Comparison of ENCODE assay signal across 8 mouse cellular contexts in the genomic region with DNA sequence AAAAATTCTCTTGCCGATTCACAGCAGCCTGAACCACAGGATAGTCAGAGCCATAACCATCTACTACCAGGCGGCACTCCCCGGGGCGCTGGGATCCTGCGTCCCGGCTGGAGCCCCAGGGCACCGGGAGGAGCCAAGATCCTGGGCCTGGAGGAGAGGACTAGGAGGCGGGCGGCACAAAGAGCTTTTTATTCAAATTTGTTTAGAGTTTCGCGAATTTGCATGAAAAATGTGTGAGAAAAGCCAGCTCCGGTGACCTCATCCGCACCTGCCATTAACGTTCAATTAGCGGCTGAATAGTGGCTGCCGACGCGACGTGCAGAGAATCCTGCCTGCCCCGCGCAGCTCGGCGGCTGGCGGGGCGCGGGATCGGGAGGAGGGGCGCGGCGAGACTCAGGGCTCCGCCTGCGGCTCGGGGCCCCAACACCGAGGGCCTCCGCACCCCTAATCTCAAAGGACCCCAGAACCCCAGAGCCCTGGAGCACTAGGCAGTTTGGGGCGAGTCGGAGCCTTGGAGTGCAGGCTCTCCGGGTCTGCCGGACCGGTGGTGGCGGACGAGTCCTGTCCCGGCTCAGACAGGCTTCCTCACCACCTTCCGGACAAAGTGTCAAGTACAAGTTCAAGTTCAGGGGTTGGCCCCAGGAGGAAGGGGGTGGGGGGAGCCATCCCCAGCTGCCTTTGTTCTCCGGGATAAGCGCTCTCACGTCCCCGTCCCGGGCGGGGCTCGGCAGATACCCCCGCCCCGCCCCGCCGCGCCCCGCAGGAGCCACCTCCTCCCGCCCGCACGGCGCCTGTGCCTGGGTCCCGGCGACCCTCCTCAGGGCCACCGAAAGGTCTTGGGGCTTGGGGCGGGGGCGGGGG.
DNase-seq lines count a peak whose midpoint lies in the region; ATAC-seq and TF ChIP-seq lines count a peak whose summit lies in the region.

No protein-coding gene starts in this region.

- DNase-seq in left cerebral cortex, adult 2 months (ENCODE audit: extremely low spot score in 1 of 2, low spot score in 2 of 2) = peak; percentile 59 to 75
- DNase-seq in left cerebral cortex, adult 9 months (ENCODE audit: low spot score in 2 of 2) = no peak
- no peak for DNase-seq in urinary bladder, adult 2 months (ENCODE audit: low spot score)
- no peak for DNase-seq in frontal cortex, postnatal 36 days (ENCODE audit: low spot score in 2 of 2)

- under 1% methylated on average over 60 of the region's 66 CpGs for WGBS in forebrain, embryonic 16.5 days
- WGBS in kidney, embryonic 15.5 days = 2% methylated on average over 60 of the region's 66 CpGs
- WGBS in midbrain, embryonic 12.5 days = under 1% methylated on average over 63 of the region's 66 CpGs

- no peaks in the 10 kb centered on the region for H3K4me1 ChIP-seq in brown adipose tissue, adult 24 weeks (ENCODE audit: control insufficient read depth, insufficient read depth, insufficient read length, low read length)
- peaks cover 81% of the 10 kb centered on the region for H3K4me1 ChIP-seq in forebrain, embryonic 16.5 days (replicated peaks; ENCODE audit: control insufficient read depth, insufficient read depth, low read length)
- peaks cover 15% of the 10 kb centered on the region for H3K4me1 ChIP-seq in kidney, embryonic 15.5 days
- H3K4me1 ChIP-seq in midbrain, embryonic 12.5 days = peaks cover 88% of the 10 kb centered on the region

- peak overlapping the region; percentile 84 for H3K4me2 ChIP-seq in forebrain, embryonic 16.5 days (ENCODE audit: low read length)
- peak overlapping the region; percentile 61 for H3K4me2 ChIP-seq in kidney, embryonic 15.5 days
- H3K4me2 ChIP-seq in midbrain, embryonic 12.5 days (replicated peaks) = peak overlapping the region; percentile 74

- no peak for TF ChIP-seq CTCF in left cerebral cortex, adult 2 months (IDR thresholded peaks at IDR 0.05)

- intact Hi-C loops in left cerebral cortex, adult 2 months (cut with DNase I) = no loop called here

- ATAC-seq in forebrain, embryonic 16.5 days = peak; percentile 68
- ATAC-seq in kidney, embryonic 15.5 days (replicated peaks; ENCODE audit: low FRiP score) = peak; percentile 33; the same call in 1 of the 2 replicates
- peak; percentile 69 for ATAC-seq in midbrain, embryonic 12.5 days (ENCODE audit: low FRiP score, low read depth)

- no peaks in the 10 kb centered on the region for H3K27me3 ChIP-seq in forebrain, embryonic 16.5 days (replicated peaks; ENCODE audit: control insufficient read depth, insufficient read depth, low read length)
- H3K27me3 ChIP-seq in kidney, embryonic 15.5 days = peaks cover 99% of the 10 kb centered on the region
- peaks cover 86% of the 10 kb centered on the region for H3K27me3 ChIP-seq in midbrain, embryonic 12.5 days

- peak overlapping the region; percentile 97 for H3K9ac ChIP-seq in forebrain, embryonic 16.5 days (replicated peaks; ENCODE audit: low read depth, low read length)
- no peak overlapping the region for H3K9ac ChIP-seq in kidney, embryonic 15.5 days
- peak overlapping the region; percentile 72 for H3K9ac ChIP-seq in midbrain, embryonic 12.5 days (replicated peaks)

- 0 out of 2 replicates have a peak, but pooled peaks cover 3% of the 10 kb centered on the region for H3K36me3 ChIP-seq in forebrain, embryonic 16.5 days (ENCODE audit: control insufficient read depth, insufficient read depth)
- H3K36me3 ChIP-seq in kidney, embryonic 15.5 days = no peaks in the 10 kb centered on the region
- peaks cover 14% of the 10 kb centered on the region; the same call in 1 of the 2 replicates for H3K36me3 ChIP-seq in midbrain, embryonic 12.5 days

- H3K9me3 ChIP-seq in forebrain, embryonic 16.5 days (ENCODE audit: control insufficient read depth, low read length) = no peaks in the 10 kb centered on the region
- H3K9me3 ChIP-seq in kidney, embryonic 15.5 days (replicated peaks) = no peaks in the 10 kb centered on the region
- no peaks in the 10 kb centered on the region for H3K9me3 ChIP-seq in midbrain, embryonic 12.5 days

- H3K27ac ChIP-seq in left cerebral cortex, adult 2 months = peak overlapping the region; percentile 94
- no peak overlapping the region for H3K27ac ChIP-seq in brown adipose tissue, adult 24 weeks (replicated peaks; ENCODE audit: low read depth, low read length)
- peak overlapping the region; percentile 100 for H3K27ac ChIP-seq in forebrain, embryonic 16.5 days (ENCODE audit: low read length)
- H3K27ac ChIP-seq in kidney, embryonic 15.5 days = no peak overlapping the region
- peak overlapping the region; percentile 99 for H3K27ac ChIP-seq in midbrain, embryonic 12.5 days (replicated peaks)

- peak overlapping the region; percentile 72 for H3K4me3 ChIP-seq in left cerebral cortex, adult 2 months
- peak overlapping the region; percentile 13; the same call in 1 of the 2 replicates for H3K4me3 ChIP-seq in brown adipose tissue, adult 24 weeks (ENCODE audit: insufficient read depth, low read depth, low read length)
- peak overlapping the region; percentile 71 for H3K4me3 ChIP-seq in forebrain, embryonic 16.5 days (replicated peaks; ENCODE audit: low read length)
- H3K4me3 ChIP-seq in kidney, embryonic 15.5 days (replicated peaks) = peak overlapping the region; percentile 39
- H3K4me3 ChIP-seq in midbrain, embryonic 12.5 days = peak overlapping the region; percentile 45

Comparison
In these comparisons a context has a peak if more than half of its experiments do, and no peak if none do; other contexts are left out.
1. DNase-seq: peak in left cerebral cortex, adult 2 months (2 of 2); none in left cerebral cortex, adult 9 months (0 of 2), urinary bladder, adult 2 months (single experiment) and frontal cortex, postnatal 36 days (0 of 2).
2. H3K27ac ChIP-seq: peak in left cerebral cortex, adult 2 months (single experiment), forebrain, embryonic 16.5 days (single experiment) and midbrain, embryonic 12.5 days (single experiment); none in brown adipose tissue, adult 24 weeks (single experiment) and kidney, embryonic 15.5 days (single experiment).
3. H3K4me3 ChIP-seq: peak in every context shown above with its lines; median percentile 72 in left cerebral cortex, adult 2 months; 71 in forebrain, embryonic 16.5 days; 45 in midbrain, embryonic 12.5 days; 39 in kidney, embryonic 15.5 days; 13 in brown adipose tissue, adult 24 weeks.
4. Peak in every context shown above with its lines, with median percentiles within 50 percentile points of each other: ATAC-seq and H3K4me2 ChIP-seq.